Mouse (Mus musculus) central nervous system, embryonic 18 days (tissue): ENCODE data around the gene 4930568D16Rik. TPM values are rescaled to one million over a fixed set of nuclear protein-coding genes. Genes with fewer than 3 reads are reported as not detected.

Experiments used
- polyA plus RNA-seq: library from polyadenylated mRNA; depleted of rRNA; stranded (reverse); fragments of >200 nt; gene quantifications from 2 replicates; pipeline ENCODE4 v1.2.3, GENCODE M21; 2012; rRNA removed

4930568D16Rik gene
- not detected in 2 replicates for polyA plus RNA-seq

GRCm38 (mm10) chr2:35367629-35368028, at the start of gene 4930568D16Rik:
TSS of gene 4930568D16Rik (minus strand) at chr2:35367729.

GRCm38 (mm10) chr2:35397096-35397495, 29.6 kb upstream of the 4930568D16Rik start, which contains the start of gene 4930402F06Rik:
TSS of gene 4930402F06Rik (minus strand) at chr2:35397175.

GRCm38 (mm10) chr2:35336388-35337280, 30.9 kb downstream of the 4930568D16Rik start, which contains the start of gene Stom:
TSS of gene Stom (minus strand) at chr2:35336976.

Other genes starting within 250 kb of the 4930568D16Rik start
- gene Rab14, start 166.6 kb downstream of the 4930568D16Rik start, polyA plus RNA-seq: 175 and 177 TPM in 2 replicates
- gene Gsn, start 111.3 kb downstream of the 4930568D16Rik start, polyA plus RNA-seq: 33.2 and 33.6 TPM in 2 replicates
- gene Stom, start 30.8 kb downstream of the 4930568D16Rik start, polyA plus RNA-seq: 11.0 and 12.9 TPM in 2 replicates
- not detected in 2 replicates for gene 4930402F06Rik, start 29.4 kb upstream of the 4930568D16Rik start, polyA plus RNA-seq
- gene Ggta1, start 95.5 kb upstream of the 4930568D16Rik start, polyA plus RNA-seq: 5.7 and 6.6 TPM in 2 replicates
- gene Dab2ip, start 190.5 kb upstream of the 4930568D16Rik start, polyA plus RNA-seq: 96.3 and 106 TPM in 2 replicates